Mouse (Mus musculus) heart, adult 9 months (tissue): ENCODE measurements around the gene Fscn2.

Experiments used
- DNase-seq, 2 experiments: peaks; one replicate each; pipeline ENCODE4 v3.0.0; 2022; ENCODE audit warnings: low spot score in 2 of 2

The Fscn2 gene

DNA sequence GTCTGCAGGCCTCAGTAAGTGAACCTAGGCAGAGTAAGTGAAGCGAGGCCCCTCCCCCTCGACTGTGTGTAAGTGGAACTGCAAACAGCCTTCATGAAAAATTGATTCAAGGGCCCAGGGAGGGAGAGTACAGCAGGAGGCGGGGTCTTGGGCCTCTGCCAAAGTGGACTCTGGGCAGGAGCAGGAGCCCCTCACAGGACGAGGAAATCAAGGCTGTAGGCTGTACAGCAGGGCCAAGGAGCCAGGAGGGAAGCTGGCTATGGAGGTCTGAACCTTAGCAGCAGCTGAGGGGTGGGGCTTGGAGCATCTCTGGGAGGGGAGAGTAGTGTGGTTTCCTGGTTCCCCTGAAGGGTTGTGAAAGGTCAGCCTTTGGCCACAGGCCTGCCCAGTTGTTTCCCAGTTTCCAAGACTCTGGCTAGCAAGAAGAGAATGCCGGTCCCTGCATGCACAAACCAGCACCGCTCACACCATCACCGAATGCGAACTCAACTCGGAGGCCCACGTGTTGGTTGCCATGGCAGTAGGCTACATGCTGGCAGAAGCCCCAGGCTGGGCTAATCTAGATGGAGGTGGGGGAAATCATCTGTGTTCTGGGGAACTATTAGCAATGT, 3.4 kb upstream of the Fscn2 start:
- peak; percentile 77 to 78 for DNase-seq

DNA sequence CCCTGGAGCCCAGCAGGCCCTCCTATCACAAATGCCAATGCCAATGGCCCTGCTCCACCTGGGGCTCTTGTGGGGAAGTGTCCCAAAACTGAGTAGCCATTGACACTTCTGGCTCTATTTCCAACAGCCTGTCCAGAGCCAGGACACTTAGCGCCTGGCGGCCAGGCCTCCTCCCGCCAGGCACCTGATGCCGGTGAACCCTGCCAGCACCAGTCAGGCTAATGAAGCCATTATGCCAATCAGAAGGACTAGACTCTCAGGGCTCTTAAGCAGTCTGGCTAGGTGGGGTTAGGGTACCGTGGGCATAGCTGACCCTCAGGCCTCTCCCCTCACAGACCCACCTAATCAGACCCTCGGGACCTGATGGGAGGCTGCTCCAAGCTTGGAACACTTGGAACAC, 1.9 kb upstream of the Fscn2 start:
- peak; percentile 49 to 59 for DNase-seq

DNA sequence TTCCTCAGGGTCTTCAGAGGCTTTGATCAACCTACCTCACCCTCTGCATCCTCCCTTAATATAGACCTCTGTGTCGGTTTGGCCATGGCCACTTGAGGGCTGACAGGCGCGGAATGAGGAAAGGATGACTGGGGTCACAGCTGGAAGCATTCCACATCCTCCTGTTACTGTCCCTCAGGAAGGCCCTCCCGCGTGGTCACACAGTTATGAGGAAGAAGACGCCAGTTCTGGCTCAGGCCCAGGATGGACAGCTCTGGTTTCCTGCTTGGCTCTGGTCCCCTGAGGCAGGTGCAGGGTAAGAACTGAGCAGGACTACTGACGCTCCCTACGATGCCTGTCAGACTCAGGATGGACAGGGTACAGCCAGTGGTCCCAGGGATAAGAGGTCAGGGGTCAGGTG, 1.3 kb upstream of the Fscn2 start:
- DNase-seq, result peak; percentile 60 to 69

DNA sequence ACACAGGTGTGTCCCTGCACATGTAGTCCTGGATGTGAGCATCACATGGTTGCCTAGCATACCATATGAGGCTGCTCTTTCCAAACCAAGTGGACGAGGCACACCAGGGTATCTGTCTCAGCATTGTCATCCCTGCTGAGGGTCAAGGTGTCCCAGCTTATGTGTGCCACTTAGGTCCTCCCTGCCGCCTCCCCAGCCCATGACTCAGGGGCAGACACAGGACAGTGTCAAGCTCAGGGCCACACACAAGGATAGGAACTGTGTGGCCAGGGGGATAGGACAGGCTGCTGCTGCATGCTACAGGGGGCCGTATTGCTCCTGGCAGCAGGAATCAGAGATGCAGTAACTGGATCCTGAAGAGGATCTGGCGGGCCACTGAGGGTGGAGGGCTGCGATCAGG, 579 bp upstream of the Fscn2 start:
- DNase-seq, result no peak

DNA sequence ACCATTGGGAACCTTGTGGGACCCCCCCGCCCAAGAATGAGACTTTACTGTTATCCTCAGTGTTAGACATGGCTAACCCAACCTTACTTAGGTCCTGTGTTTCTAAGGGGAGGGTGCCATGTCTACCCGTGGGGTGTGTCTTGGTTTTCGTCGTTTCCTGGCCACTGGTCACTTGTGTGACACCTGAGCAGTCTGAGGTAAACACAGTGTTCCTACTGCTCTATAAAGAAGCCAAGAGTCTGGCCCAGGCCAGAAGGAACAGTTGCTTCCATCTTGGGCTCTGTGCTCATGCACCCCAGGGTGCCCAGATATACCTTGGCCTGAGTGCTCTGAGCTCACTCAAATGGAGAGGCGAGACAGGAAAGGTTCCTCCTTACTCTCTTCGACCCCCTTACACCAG, 1.6 kb downstream of the Fscn2 start:
- DNase-seq, result no peak

DNA sequence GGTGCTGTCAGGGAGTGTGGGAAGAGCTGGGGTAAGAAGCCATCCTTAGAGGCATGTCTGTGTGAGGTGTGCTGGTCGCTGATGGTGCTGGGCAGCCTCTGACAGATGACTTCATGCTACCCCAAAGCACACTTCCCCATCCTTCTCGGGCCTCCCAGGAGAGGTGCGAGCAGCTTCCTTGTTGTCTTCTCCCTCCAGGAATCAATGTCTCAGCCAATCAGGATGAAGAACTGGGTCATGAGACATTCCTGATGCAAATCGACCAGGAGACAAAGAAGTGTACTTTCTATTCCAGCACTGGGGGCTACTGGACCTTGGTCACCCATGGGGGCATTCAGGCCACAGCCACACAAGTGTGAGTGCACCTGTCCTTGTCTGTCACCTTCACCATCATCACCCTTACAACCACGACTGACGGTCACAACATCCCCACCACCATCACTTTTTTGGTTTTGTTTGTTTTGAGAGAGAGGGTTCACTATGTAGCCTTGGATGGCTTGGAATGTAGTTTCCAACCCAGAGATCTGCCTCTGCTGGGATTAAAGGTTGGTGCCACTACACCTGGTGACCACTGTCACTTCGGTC, 5.2 kb downstream of the Fscn2 start:
- DNase-seq, result no peak

DNA sequence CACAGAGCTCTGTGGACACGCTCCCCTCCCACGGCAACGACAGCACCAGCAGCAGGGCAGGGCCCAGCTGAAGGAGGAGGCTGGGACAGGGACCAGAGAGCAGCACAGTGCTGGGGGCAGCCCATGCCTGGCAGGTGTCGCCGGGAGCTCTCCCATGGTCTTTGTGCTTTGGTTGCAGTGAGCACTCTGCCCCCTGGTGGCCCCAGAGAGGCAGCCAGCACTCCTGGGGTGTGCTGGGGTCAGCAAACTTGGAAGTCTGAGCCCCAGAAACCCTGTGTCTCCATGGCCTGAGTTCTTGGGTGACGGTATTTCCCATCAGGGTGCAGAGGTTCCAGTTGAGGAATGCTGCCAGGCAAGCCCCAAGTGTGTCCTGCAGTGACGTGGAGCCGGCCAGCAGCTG, 8.3 kb downstream of the Fscn2 start:
- DNase-seq, result peak in 1 of 2 experiments; percentile 58

DNA sequence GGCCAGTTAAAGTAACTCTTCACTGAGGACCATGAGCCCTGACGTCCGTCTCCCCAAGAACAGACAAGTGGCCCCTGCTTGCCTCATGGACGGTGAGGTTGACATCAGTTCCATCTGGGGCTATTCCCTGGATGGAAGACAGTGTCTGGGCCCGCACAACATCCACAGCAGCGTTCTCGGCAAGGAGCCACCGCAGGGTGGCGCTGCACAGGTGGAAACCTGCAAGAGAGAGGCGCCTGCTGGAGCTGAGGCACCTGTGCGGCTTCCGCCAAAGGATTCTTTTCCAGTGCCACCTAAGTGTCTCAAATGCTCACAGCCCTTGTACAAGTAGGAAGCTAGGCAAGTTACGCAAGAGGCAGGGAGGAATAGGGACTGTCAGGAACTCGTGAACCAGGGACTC, 11.7 kb downstream of the Fscn2 start:
- DNase-seq, result no peak

DNA sequence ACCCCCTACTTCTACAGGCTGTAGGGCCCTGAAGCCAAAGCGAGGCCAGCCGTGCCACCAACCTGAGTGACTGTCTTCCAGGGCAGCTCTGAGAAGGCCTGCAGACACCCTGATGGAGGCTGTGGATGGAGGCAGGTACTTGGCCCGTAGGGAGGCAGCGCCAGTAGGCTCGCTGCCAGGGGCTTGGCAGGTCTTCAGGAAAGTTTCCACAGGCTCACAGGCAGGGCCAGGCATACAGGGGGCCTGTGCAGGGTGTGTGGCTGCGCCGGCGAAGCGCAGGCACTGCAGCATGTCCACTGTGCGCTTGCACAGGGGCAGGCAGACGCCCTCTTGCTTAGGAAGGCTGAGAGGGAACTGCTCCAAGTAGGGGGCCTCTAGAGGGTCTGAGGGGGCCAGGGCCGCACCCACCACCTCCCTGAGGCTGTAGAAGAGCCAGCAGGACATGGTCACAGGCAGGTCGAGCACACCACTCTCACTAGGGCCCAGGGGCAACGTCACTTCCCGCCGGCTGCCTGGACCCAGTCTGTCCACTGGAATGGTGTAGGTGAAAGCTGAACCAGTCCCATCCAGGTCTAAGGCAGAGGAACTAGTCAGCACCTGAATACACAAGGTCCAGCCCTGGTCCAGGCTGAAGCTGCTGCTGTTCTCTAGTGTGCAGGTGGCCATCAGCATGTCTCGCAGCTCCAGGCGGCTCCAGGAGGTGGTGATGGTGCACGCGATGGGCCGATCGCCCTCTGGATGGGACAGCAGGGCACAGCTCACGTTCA, 12.7 kb downstream of the Fscn2 start:
- DNase-seq, result peak in 1 of 2 experiments; percentile 77

DNA sequence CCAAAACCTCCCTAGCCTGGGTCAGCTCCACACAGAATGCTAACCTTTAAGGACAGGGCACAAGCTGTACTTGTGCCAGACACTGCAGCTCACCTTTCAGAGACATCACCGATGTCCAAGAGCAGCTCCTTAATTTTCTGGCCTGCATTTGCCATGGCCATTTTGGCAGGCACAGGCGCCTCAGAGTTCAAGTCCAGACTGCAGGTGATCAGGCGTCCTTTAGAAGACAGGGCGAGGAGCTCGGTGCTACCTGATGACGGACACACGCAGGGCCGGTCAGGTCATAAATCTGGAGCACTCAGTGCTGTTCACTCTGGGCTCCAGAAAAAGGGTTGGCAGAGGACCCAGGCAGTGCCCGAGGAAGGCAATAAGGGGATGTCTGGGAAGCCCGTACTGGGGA, 14.0 kb downstream of the Fscn2 start:
- no peak for DNase-seq

DNA sequence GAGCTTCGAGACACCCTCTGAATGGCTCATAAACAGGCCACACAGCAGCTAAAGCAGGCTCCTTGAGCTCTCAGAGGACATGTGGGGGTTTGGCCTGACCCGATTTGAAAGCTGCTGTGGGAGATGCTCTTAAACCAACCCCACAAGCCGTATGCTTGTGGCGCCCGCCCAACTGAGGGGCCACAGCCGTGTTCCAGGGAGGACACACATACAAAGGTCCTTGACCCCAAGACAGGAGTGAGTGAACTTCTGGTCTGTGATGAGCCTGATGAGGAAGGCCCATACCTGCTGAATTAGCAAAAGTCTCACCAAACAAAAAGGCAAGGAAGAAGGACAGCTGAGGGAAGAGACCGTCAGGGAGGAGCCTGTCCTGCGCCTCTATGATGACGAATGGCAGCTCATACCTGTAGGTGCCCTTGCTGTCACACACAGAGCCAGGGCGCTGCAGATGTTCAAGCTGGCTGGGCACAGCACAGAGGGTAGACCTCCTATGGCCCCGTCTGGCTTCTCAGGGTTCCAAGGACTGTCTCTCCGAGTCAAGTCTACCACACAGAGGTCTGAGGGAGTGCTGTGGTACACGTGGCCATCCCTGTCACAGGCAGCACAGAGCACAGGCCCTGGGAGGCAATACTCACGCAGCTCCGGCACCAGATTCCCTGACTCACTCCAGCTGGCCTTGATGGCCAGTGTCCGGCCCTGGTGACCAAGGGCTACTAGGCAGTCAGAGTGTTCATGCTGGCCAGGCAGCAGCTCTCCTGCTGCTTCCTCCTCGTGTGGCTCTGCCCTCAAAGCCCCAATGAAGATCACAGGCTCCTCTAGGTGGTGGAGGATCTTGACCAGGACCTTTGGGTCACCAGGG, 15.2 kb downstream of the Fscn2 start:
- no peak for DNase-seq

DNA sequence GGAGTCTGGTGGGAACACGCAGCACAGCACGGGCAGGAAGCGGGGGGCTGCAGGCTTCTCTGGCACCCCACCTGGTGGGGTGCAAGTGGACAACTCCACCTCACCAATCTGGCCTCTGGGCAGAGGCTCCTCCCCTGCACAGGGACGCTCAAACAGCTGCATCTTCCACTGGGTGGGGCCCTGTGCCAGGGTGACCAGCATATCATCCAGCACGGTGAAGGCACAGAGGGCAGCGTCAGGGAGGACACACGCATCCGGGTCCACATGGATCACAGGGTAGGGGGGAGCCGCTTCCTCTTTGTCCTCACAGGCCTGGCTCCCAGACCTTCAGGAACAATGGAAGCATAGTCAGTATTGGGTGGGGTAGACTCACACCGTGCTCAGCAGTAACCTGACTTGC, 16.0 kb downstream of the Fscn2 start:
- no peak for DNase-seq

DNA sequence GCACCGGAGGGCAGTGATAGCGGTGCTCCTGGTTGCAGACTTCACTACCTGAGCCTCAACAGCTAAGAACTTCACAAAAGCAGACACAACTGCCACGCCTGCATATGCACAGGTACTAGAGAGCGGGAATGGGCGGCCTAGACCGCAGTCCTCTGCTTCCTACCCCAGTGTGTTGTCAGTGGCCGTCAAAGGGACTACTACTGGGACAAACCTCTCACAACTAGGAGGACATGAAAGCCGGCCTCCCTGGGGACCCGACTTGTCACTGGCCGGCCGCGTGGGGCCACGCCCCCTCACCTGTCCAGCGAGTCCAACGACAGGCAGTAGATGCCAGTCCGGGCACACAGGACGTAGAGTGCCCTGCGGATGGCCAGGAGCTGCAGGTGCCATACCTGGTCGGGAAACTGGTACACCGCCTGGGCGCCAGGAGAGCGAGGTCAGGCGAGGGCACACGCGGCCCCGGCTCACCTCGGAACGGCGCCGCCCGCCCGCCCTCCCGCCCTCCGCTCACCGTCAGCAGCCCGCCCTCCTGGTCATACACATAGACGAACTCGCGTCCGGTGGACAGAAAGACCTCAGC, 16.8 kb downstream of the Fscn2 start:
- no peak for DNase-seq

DNA sequence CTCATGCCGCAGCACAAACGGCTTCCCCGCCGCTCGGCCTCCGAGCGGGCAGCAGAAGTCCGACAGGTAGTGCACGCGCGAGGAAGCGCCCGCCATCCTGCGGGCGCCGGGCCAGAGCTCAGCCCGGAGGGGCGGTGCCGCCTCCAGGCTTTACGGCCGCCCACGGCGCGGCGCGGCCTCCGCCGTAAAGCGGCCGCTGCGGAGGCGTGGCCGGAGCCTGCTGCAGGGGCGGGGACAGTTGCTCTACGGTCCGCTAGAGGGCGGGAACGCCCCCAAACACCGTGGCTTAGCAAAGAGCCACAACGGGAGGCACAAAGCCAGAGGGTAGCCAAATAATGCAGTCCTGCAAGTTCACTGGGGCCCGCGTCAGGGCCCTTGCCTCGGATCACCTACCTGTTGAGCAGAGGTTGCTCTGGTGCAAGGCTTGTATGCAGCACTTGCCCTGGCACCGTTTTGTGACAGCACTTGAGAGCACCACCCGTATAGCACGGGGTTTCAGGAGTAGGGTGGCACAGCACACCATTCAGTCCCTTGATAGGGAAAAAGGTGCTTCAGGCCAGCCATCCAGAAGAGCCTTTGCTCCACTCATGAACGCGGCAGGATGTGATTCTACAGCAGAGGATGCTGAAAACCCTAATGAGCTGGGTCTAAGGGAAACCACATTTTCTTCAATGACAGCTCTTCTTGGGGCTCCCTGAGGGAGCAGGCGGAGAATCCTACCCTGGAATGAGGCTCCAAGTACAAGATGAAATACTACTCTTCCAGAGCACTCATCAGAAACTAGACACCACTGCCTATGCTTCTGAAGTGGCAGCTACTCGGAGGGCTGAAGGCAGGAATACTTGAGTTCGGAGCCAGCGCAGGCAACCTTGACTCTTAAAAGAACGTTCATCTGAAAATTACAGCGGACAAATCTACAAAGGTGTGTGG, 17.5 kb downstream of the Fscn2 start, which contains the start of gene Faap100:
Gene Faap100 (minus strand): TSS at position 154 of the 930 bp plus-strand sequence.
- peak; percentile 90 to 93 for DNase-seq

DNA sequence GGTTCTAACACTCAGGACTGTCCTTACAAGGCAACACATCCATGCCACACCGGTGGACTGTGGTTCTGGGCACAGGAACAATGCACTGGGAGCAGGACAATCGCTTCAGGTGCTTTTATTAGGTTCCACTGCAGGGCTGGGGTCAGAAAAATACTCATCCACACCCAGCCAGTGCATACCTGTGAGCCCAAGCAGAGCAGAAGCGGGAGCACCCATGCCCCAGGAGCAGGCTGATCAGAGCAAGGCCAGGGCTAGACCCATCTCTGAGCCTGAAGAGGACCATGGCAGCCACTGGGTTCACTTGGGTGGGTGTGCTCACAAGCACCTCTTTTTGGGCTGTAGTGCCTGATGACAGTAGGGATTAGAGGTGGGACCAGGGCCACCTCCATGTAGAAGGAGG, 18.9 kb downstream of the Fscn2 start:
- DNase-seq, result no peak

DNA sequence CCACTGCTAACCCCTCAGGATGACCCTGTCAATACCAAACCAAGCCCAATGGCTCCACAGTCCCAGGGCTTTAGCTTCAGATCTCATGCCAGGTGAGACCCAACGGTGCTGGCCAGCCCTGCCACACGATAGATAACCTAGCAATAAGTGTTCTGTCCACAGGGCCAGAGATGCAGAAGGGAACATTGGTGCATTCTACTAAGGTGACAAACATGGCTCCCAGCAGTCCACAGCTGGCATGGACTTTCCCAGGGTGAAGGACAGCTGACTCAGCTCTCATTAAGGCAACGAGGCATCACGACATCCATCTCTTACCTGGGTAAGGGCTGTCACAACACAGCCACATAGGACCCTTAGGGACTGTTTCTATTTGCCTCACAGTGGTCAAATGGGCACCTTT, 19.8 kb downstream of the Fscn2 start:
- no peak for DNase-seq

DNA sequence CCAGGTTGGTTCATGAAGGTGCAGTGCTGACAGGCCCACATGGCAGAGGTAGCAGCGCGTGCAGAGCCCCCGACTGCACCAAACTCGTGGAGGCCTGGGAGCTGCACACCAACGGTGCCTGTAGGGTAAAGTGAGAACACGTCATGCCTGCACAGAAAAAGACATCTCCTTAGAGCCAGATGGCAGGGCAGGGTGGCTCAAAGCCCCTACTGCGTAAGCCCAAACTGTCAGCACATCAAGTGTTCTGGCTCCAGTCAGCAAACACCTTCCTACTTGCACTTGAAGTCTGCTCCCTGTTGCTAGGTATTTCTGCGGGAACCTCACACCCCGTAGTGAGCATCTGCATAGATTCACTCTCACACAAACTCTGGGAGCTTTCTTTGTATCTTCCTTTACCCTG, 21.2 kb downstream of the Fscn2 start:
- DNase-seq, result peak; percentile 51 to 58

DNA sequence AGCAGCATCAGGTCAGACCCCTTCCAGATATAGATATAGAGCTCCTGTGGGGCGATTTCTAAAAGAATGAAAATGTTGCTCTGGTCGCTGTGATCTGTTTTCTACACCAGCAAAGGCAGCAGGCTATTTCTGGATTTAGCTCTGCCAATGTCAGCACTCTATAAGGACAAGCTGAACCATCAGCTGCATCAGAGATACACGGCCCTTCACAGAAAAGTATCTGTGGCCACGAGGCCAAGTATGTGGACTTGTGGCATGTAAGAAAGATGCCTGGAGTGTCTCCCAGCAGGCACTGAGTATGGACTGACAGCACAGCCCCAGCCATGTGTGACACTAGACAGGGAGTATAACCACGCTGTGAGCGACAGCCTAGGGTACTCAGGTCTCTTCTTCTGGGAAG, 25.3 kb downstream of the Fscn2 start:
- DNase-seq, result peak in 1 of 2 experiments; percentile 56

DNA sequence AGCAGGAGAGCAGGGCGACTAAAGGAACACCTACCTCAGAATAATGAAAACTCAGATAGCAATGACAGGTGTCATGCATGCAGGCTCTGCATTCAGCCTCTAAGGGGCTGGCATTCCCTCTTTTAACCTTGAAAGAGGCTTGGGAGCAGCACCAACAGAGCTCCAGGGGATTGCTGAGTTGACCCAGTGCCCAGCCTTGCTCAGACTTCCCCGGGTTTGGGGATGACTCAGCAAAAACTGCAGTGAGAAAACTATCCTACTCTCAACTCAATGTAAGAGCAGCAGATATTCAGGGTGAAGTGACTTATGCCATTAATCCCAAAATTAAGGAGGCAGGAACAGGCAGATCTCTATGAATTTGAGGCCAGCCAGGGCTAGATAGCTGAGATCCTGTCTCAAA, 25.8 kb downstream of the Fscn2 start:
- DNase-seq, result no peak

DNA sequence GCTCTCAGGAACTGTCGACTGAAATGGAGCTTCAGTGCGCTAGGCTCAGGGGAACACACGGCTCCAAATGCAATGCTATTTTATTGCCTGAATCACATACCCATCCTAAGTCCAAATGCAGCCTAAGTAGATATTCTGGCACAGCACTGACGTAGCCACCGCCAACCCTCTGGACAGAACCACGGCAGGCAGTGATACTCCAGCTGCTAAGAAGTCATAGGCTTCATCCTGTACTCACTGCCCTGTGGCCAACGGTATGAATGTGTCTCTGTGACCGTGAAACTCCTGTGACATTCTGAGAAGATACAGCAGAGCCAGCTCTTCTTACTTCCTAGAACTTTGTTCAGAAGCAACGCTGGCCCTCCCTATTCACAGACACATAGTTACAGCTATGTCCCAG, 27.2 kb downstream of the Fscn2 start:
- no peak for DNase-seq

DNA sequence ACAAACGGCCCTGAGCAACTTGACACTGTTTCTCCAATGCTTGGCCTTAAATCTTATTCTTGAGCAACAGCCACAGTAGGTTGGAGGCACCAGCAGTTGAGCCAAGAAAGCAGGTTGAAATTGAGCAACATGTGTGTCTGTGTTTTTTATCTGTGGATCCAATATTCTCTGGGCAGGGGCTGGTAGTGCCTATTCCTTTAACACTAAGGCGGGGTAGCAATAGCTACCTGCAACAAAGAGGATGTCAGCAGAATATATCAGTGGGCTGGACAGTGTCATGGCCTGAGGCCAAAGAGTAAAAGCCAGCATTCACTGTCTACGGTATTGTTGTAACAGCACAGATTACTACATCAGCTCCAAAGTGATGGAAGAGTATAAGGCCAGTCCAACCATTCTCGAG, 34.3 kb downstream of the Fscn2 start:
- no peak for DNase-seq
